Mouse (Mus musculus): ENCODE results near the gene Gbp8.

GRCm38 (mm10) chr5:105181446-105181845, 42.1 kb upstream of the Gbp8 start:
- TF ChIP-seq POLR2A (IDR thresholded peaks at IDR 0.05; ENCODE audit: low read depth, low read length) (no peak), CTCF (IDR thresholded peaks at IDR 0.05; ENCODE audit: extremely low read depth, insufficient read length, insufficient replicate concordance, low read depth, low read length) (no peak)

All from small intestine, adult 2 months (tissue).